Mouse (Mus musculus): ENCODE results near the gene Ppp1r1c. TPM values are rescaled to one million over a fixed set of nuclear protein-coding genes. Genes with fewer than 3 reads are reported as not detected.

The Ppp1r1c gene
- polyA plus RNA-seq (2016; fragmentation: Nextera tagmentation; extraction: Ambion mirVana) = 0.45 TPM in 1 of 2 replicates, not detected in the other

GRCm38 (mm10) chr2:79707575-79707974, at the start of gene Ppp1r1c:
TSS of gene Ppp1r1c (plus strand) at chr2:79707780.
- no peak within 1 kb of the TSS for H3K9ac ChIP-seq
- H3K4me1 ChIP-seq = no peaks in the 10 kb centered on the region
- H3K27me3 ChIP-seq = no peaks in the 10 kb centered on the region
- H3K4me3 ChIP-seq (replicated peaks) = no peak within 1 kb of the TSS
- H3K27ac ChIP-seq = no peak within 1 kb of the TSS
- ATAC-seq (ENCODE audit: low FRiP score) = no peak
- H3K36me3 ChIP-seq (replicated peaks) = no peaks in the 10 kb centered on the region
- WGBS = 87% methylated on average over 6 of the region's 6 CpGs
- H3K9me3 ChIP-seq = no peaks in the 10 kb centered on the region
- no peak within 1 kb of the TSS for H3K4me2 ChIP-seq

- WGBS = 79% methylated on average over 12 of the region's 12 CpGs
- Histone ChIP-seq H3K27ac (no peak overlapping the region), H3K4me1 (peaks cover 6% of the 10 kb centered on the region; the same call in 1 of the 2 replicates), H3K27me3 (no peaks in the 10 kb centered on the region), H3K9ac (no peak overlapping the region), H3K4me2 (no peak overlapping the region), H3K4me3 (replicated peaks) (no peak overlapping the region), H3K36me3 (replicated peaks) (peaks cover 17% of the 10 kb centered on the region), H3K9me3 (no peaks in the 10 kb centered on the region)
- ATAC-seq (ENCODE audit: low FRiP score) = no peak
These were observed 47.0 kb upstream of the Ppp1r1c start for GRCm38 (mm10) chr2:79660417-79661185.

GRCm38 (mm10) chr2:79661486-79662104, 46.0 kb upstream of the Ppp1r1c start:
- Histone ChIP-seq H3K9ac (no peak overlapping the region), H3K4me1 (peaks cover 6% of the 10 kb centered on the region; the same call in 1 of the 2 replicates), H3K4me2 (no peak overlapping the region), H3K27ac (no peak overlapping the region), H3K27me3 (no peaks in the 10 kb centered on the region), H3K9me3 (no peaks in the 10 kb centered on the region), H3K4me3 (replicated peaks) (no peak overlapping the region), H3K36me3 (replicated peaks) (peaks cover 17% of the 10 kb centered on the region)
- WGBS = 43% methylated on average over 7 of the region's 7 CpGs
- ATAC-seq (ENCODE audit: low FRiP score) = peak; percentile 73; the same call in 1 of the 2 replicates

GRCm38 (mm10) chr2:79664532-79665286, 42.9 kb upstream of the Ppp1r1c start:
- H3K4me3 ChIP-seq (replicated peaks) = no peak overlapping the region
- 0 out of 2 replicates have a peak, but pooled peaks cover 6% of the 10 kb centered on the region for H3K36me3 ChIP-seq (replicated peaks)
- peaks cover 6% of the 10 kb centered on the region; the same call in 1 of the 2 replicates for H3K4me1 ChIP-seq
- H3K9ac ChIP-seq = no peak overlapping the region
- H3K9me3 ChIP-seq = no peaks in the 10 kb centered on the region
- H3K27me3 ChIP-seq = no peaks in the 10 kb centered on the region
- no peak overlapping the region for H3K4me2 ChIP-seq
- no peak overlapping the region for H3K27ac ChIP-seq
- no peak for ATAC-seq (ENCODE audit: low FRiP score)
- 73% methylated on average over 3 of the region's 3 CpGs for whole genome bisulfite sequencing

GRCm38 (mm10) chr2:79665492-79665891, 42.1 kb upstream of the Ppp1r1c start:
- 0 out of 2 replicates have a peak, but pooled peaks cover 3% of the 10 kb centered on the region for H3K36me3 ChIP-seq (replicated peaks)
- H3K4me3 ChIP-seq (replicated peaks) = no peak overlapping the region
- H3K4me2 ChIP-seq = no peak overlapping the region
- 55% methylated on average over 3 of the region's 3 CpGs for WGBS
- no peaks in the 10 kb centered on the region for H3K9me3 ChIP-seq
- no peak overlapping the region for H3K9ac ChIP-seq
- peaks cover 6% of the 10 kb centered on the region; the same call in 1 of the 2 replicates for H3K4me1 ChIP-seq
- no peak for ATAC-seq (ENCODE audit: low FRiP score)
- no peaks in the 10 kb centered on the region for H3K27me3 ChIP-seq
- H3K27ac ChIP-seq = no peak overlapping the region

- H3K9ac ChIP-seq = no peak overlapping the region
- WGBS = 84% methylated on average over 3 of the region's 3 CpGs
- no peak overlapping the region for H3K27ac ChIP-seq
- no peak overlapping the region for H3K4me2 ChIP-seq
- no peaks in the 10 kb centered on the region for H3K36me3 ChIP-seq (replicated peaks)
- H3K27me3 ChIP-seq = no peaks in the 10 kb centered on the region
- no peak for ATAC-seq (ENCODE audit: low FRiP score)
- no peaks in the 10 kb centered on the region for H3K9me3 ChIP-seq
- no peaks in the 10 kb centered on the region for H3K4me1 ChIP-seq
- H3K4me3 ChIP-seq (replicated peaks) = no peak overlapping the region
These were observed 32.3 kb upstream of the Ppp1r1c start for GRCm38 (mm10) chr2:79675266-79675665.

GRCm38 (mm10) chr2:79677663-79678257, 29.8 kb upstream of the Ppp1r1c start:
- H3K9me3 ChIP-seq = no peaks in the 10 kb centered on the region
- H3K36me3 ChIP-seq (replicated peaks) = no peaks in the 10 kb centered on the region
- H3K4me2 ChIP-seq = no peak overlapping the region
- no peaks in the 10 kb centered on the region for H3K4me1 ChIP-seq
- ATAC-seq (ENCODE audit: low FRiP score) = no peak
- H3K9ac ChIP-seq = no peak overlapping the region
- H3K27me3 ChIP-seq = no peaks in the 10 kb centered on the region
- H3K27ac ChIP-seq = no peak overlapping the region
- H3K4me3 ChIP-seq (replicated peaks) = no peak overlapping the region
- WGBS = 86% methylated on average over 1 of the region's 1 CpGs

- no peak overlapping the region for H3K9ac ChIP-seq
- no peaks in the 10 kb centered on the region for H3K27me3 ChIP-seq
- no peak overlapping the region for H3K4me2 ChIP-seq
- H3K4me1 ChIP-seq = no peaks in the 10 kb centered on the region
- WGBS = 93% methylated on average over 4 of the region's 4 CpGs
- H3K27ac ChIP-seq = no peak overlapping the region
- H3K4me3 ChIP-seq (replicated peaks) = no peak overlapping the region
- no peak for ATAC-seq (ENCODE audit: low FRiP score)
- no peaks in the 10 kb centered on the region for H3K36me3 ChIP-seq (replicated peaks)
- H3K9me3 ChIP-seq = no peaks in the 10 kb centered on the region
These were observed 25.9 kb upstream of the Ppp1r1c start for GRCm38 (mm10) chr2:79681672-79682071.

- no peak for ATAC-seq (ENCODE audit: low FRiP score)
- Histone ChIP-seq H3K27ac (no peak overlapping the region), H3K4me2 (no peak overlapping the region), H3K27me3 (no peaks in the 10 kb centered on the region), H3K4me1 (no peaks in the 10 kb centered on the region), H3K4me3 (replicated peaks) (no peak overlapping the region), H3K9ac (no peak overlapping the region), H3K9me3 (no peaks in the 10 kb centered on the region), H3K36me3 (replicated peaks) (no peaks in the 10 kb centered on the region)
- WGBS = 92% methylated on average over 4 of the region's 4 CpGs
These were observed 24.3 kb upstream of the Ppp1r1c start for GRCm38 (mm10) chr2:79683258-79683657.

- H3K4me2 ChIP-seq = no peak overlapping the region
- H3K36me3 ChIP-seq (replicated peaks) = no peaks in the 10 kb centered on the region
- no peak overlapping the region for H3K4me3 ChIP-seq (replicated peaks)
- no peaks in the 10 kb centered on the region for H3K4me1 ChIP-seq
- no peak for ATAC-seq (ENCODE audit: low FRiP score)
- WGBS = 86% methylated on average over 3 of the region's 3 CpGs
- no peak overlapping the region for H3K27ac ChIP-seq
- no peaks in the 10 kb centered on the region for H3K9me3 ChIP-seq
- H3K27me3 ChIP-seq = no peaks in the 10 kb centered on the region
- H3K9ac ChIP-seq = no peak overlapping the region
These were observed 16.7 kb upstream of the Ppp1r1c start for GRCm38 (mm10) chr2:79690838-79691237.

- Histone ChIP-seq H3K4me3 (replicated peaks) (no peak overlapping the region), H3K27ac (no peak overlapping the region), H3K4me2 (no peak overlapping the region), H3K4me1 (no peaks in the 10 kb centered on the region), H3K9me3 (no peaks in the 10 kb centered on the region), H3K36me3 (replicated peaks) (no peaks in the 10 kb centered on the region), H3K27me3 (no peaks in the 10 kb centered on the region), H3K9ac (no peak overlapping the region)
- WGBS = 92% methylated on average over 4 of the region's 4 CpGs
- ATAC-seq (ENCODE audit: low FRiP score) = no peak
These were observed 12.4 kb upstream of the Ppp1r1c start for GRCm38 (mm10) chr2:79695190-79695589.

- Histone ChIP-seq H3K27me3 (no peaks in the 10 kb centered on the region), H3K4me2 (no peak overlapping the region), H3K9ac (no peak overlapping the region), H3K4me3 (replicated peaks) (no peak overlapping the region), H3K36me3 (replicated peaks) (no peaks in the 10 kb centered on the region), H3K27ac (no peak overlapping the region), H3K4me1 (no peaks in the 10 kb centered on the region), H3K9me3 (no peaks in the 10 kb centered on the region)
- no peak for ATAC-seq (ENCODE audit: low FRiP score)
- WGBS = 92% methylated on average over 12 of the region's 12 CpGs
These were observed 11.6 kb upstream of the Ppp1r1c start for GRCm38 (mm10) chr2:79695939-79696338.

Data from forebrain, embryonic 12.5 days (tissue).